Comparison of ENCODE assay signal across 27 mouse cellular contexts in genomic region chr5:26165791-26166165, GRCm38 (mm10). TPM values are rescaled to one million over a fixed set of nuclear protein-coding genes. Genes with fewer than 3 reads are reported as not detected.
DNase-seq lines count a peak whose midpoint lies in the region; ATAC-seq and TF ChIP-seq lines count a peak whose summit lies in the region.
"Had no signal": no experiment of that assay in that cellular context is flagged by ENCODE, and none has a peak within 500 bp of the region (broad histone marks: within the 10 kb centered on the region; RNA-seq: fewer than 3 reads in every experiment).

No protein-coding gene starts in this region.

- no peak for TF ChIP-seq CTCF in lung, embryonic 14.5 days (IDR thresholded peaks at IDR 0.05; ENCODE audit: low read depth)
- no peak for TF ChIP-seq CTCF in lung, postnatal 0 days (IDR thresholded peaks at IDR 0.05)

- H3K4me3 ChIP-seq in lung, embryonic 14.5 days (ENCODE audit: low read depth, low read length), result no peak overlapping the region
- H3K4me3 ChIP-seq in lung, postnatal 0 days (ENCODE audit: low read depth, low read length), result no peak overlapping the region
- H3K4me3 ChIP-seq: embryonic facial prominence, embryonic 12.5 days; forebrain, embryonic 15.5 days; heart, embryonic 13.5 days; hindbrain, embryonic 13.5 days had no signal

- H3K4me1 ChIP-seq in lung, embryonic 14.5 days (ENCODE audit: insufficient read depth), result no peaks in the 10 kb centered on the region
- H3K4me1 ChIP-seq in lung, postnatal 0 days (ENCODE audit: insufficient read depth, low read depth, low read length), result no peaks in the 10 kb centered on the region
- H3K4me1 ChIP-seq: embryonic facial prominence, embryonic 12.5 days; forebrain, embryonic 15.5 days had no signal

- H3K9me3 ChIP-seq in lung, embryonic 14.5 days (ENCODE audit: low read depth, low read length), result no peaks in the 10 kb centered on the region
- no peaks in the 10 kb centered on the region for H3K9me3 ChIP-seq in lung, postnatal 0 days (ENCODE audit: low read length)
- H3K9me3 ChIP-seq: embryonic facial prominence, embryonic 12.5 days; forebrain, embryonic 15.5 days; heart, embryonic 13.5 days had no signal

- DNase-seq in adrenal gland, postnatal 25 days, result peak; percentile 16
- no peak for DNase-seq in adrenal gland, adult 2 months
- no peak for DNase-seq in lung, embryonic 14.5 days
- DNase-seq in lung, postnatal 0 days (ENCODE audit: low spot score), result no peak
- DNase-seq in adrenal gland, postnatal 36 days, result peak; percentile 31 to 32
- peak; percentile 46 for DNase-seq in ovary, postnatal 36 days (ENCODE audit: low spot score)
- DNase-seq in left cerebral cortex, postnatal 4 days, result no peak
- DNase-seq: cerebellum, adult 11 months; cerebellum, adult 8-10 months; embryo, embryonic 11 days had no signal

- WGBS in lung, embryonic 14.5 days, result 83% methylated on average over 5 of the region's 5 CpGs
- 74% methylated on average over 5 of the region's 5 CpGs for WGBS in lung, postnatal 0 days

- no peak overlapping the region for H3K27ac ChIP-seq in lung, embryonic 14.5 days (ENCODE audit: low read depth)
- H3K27ac ChIP-seq in lung, postnatal 0 days (ENCODE audit: low read length), result no peak overlapping the region
- H3K27ac ChIP-seq: embryonic facial prominence, embryonic 12.5 days; forebrain, embryonic 15.5 days; heart, embryonic 13.5 days; hindbrain, embryonic 13.5 days; hindbrain, postnatal 0 days had no signal

- peak; percentile 31; the same call in 1 of the 2 replicates for ATAC-seq in lung, embryonic 14.5 days (ENCODE audit: insufficient read depth)
- ATAC-seq in lung, postnatal 0 days, result no peak
- ATAC-seq: activated CD4-positive, CD25-positive, alpha-beta regulatory T cell, adult 4 months; forebrain, embryonic 15.5 days; hindbrain, postnatal 0 days; Patski had no signal

- no peak for TF ChIP-seq EP300 in lung, postnatal 0 days (IDR thresholded peaks at IDR 0.05)

- H3K9ac ChIP-seq in lung, embryonic 14.5 days, result no peak overlapping the region
- no peak overlapping the region for H3K9ac ChIP-seq in lung, postnatal 0 days (replicated peaks; ENCODE audit: low read depth)
- H3K9ac ChIP-seq: embryonic facial prominence, embryonic 12.5 days; forebrain, embryonic 15.5 days; heart, embryonic 13.5 days; hindbrain, embryonic 13.5 days had no signal

- H3K27me3 ChIP-seq in lung, embryonic 14.5 days (ENCODE audit: insufficient read depth, low read length), result no peaks in the 10 kb centered on the region
- no peaks in the 10 kb centered on the region for H3K27me3 ChIP-seq in lung, postnatal 0 days (replicated peaks; ENCODE audit: insufficient read depth, low read length)
- H3K27me3 ChIP-seq: CH12.LX; embryonic facial prominence, embryonic 12.5 days; forebrain, embryonic 15.5 days; heart, embryonic 13.5 days; hindbrain, embryonic 13.5 days; Patski had no signal

- H3K36me3 ChIP-seq in lung, embryonic 14.5 days (ENCODE audit: insufficient read depth), result no peaks in the 10 kb centered on the region
- no peaks in the 10 kb centered on the region for H3K36me3 ChIP-seq in lung, postnatal 0 days (ENCODE audit: insufficient read depth, low read length)
- H3K36me3 ChIP-seq: embryonic facial prominence, embryonic 12.5 days; forebrain, embryonic 15.5 days; heart, embryonic 13.5 days; hindbrain, embryonic 13.5 days had no signal

- no peak overlapping the region for H3K4me2 ChIP-seq in lung, embryonic 14.5 days
- no peak overlapping the region for H3K4me2 ChIP-seq in lung, postnatal 0 days (replicated peaks; ENCODE audit: low read depth, low read length)
- H3K4me2 ChIP-seq: embryonic facial prominence, embryonic 12.5 days; forebrain, embryonic 15.5 days; heart, embryonic 13.5 days; hindbrain, embryonic 13.5 days had no signal

- intact Hi-C loops in left cerebral cortex, postnatal 4 days (cut with DNase I), result no loop called here

RNA-seq across cellular contexts. Expression of gene Gm10220, which starts 44.6 kb away (rescaled TPM):
- total RNA-seq in adrenal gland, postnatal 25 days (2021), result not detected in 2 replicates
- not detected for total RNA-seq in adrenal gland, adult 2 months (2021)
- not detected in 2 replicates for polyA plus RNA-seq in adrenal gland, adult 2 months (2012; rRNA removed)
- polyA plus RNA-seq in lung, embryonic 14.5 days (2014; fragmentation: Nextera tagmentation; extraction: Ambion mirVana), result 0.12 TPM in 1 of 2 replicates, not detected in the other
- polyA plus RNA-seq in lung, postnatal 0 days (2015; fragmentation: Nextera tagmentation; extraction: Ambion mirVana), result not detected in 2 replicates
- total RNA-seq in adrenal gland, postnatal 36 days (2021), result not detected
- not detected for total RNA-seq in left cerebral cortex, postnatal 4 days (2021)
- total RNA-seq: adrenal gland, postnatal 4 days; CH12.LX; common myeloid progenitor, adult 5-6 weeks; gastrocnemius, adult 8-10 months; gastrocnemius, postnatal 36 days; hematopoietic stem cell, adult 5-6 weeks; hindbrain, postnatal 0 days had no signal
- polyA plus RNA-seq: activated CD4-positive, CD25-positive, alpha-beta regulatory T cell, adult 4 months; brain, embryonic 14.5 days; embryonic facial prominence, embryonic 12.5 days; forebrain, embryonic 11.5 days; heart, postnatal 0 days; hindbrain, embryonic 13.5 days; intestine, embryonic 14.5 days; Patski had no signal

Comparison
In these comparisons a context has a peak if more than half of its experiments do, and no peak if none do; other contexts are left out.
1. DNase-seq: peak in adrenal gland, postnatal 25 days (single experiment), adrenal gland, postnatal 36 days (2 of 2) and ovary, postnatal 36 days (single experiment); none in adrenal gland, adult 2 months (single experiment), lung, embryonic 14.5 days (single experiment), lung, postnatal 0 days (single experiment) and left cerebral cortex, postnatal 4 days (single experiment).